Mouse (Mus musculus) stomach, postnatal 0 days (tissue): ENCODE measurements around the gene Hspa4l. TPM values are rescaled to one million over a fixed set of nuclear protein-coding genes. Genes with fewer than 3 reads are reported as not detected.

ENCODE experiments used
- ATAC-seq: fragments of 200-750 bp; cut with Nextera tagmentation; 2 replicates; pipeline ENCODE4 v1.8.0; 2017; ENCODE audit not compliant: low FRiP score, low TSS enrichment
- DNase-seq: peaks from one replicate; pipeline ENCODE4 v3.0.0-alpha.2; 2016; ENCODE audit warnings: low spot score
- H3K27ac ChIP-seq: fragments of 300-500 bp; sonication (generic); replicated peaks from 2 replicates; pipeline ENCODE4 v1.5.1; 2014; ENCODE audit warnings: mild to moderate bottlenecking, control low read depth
- H3K27me3 ChIP-seq: fragments of 300-500 bp; sonication (generic); 2 replicates; pipeline ENCODE4 v1.6.1; 2014; ENCODE audit warnings: low read length; ENCODE audit not compliant: control insufficient read depth, insufficient read depth
- H3K36me3 ChIP-seq: fragments of 300-500 bp; sonication (generic); 2 replicates; pipeline ENCODE4 v1.6.1; 2014; ENCODE audit warnings: low read length, mixed read lengths; ENCODE audit not compliant: control insufficient read depth, insufficient read depth
- H3K4me1 ChIP-seq: fragments of 300-500 bp; sonication (generic); replicated peaks from 2 replicates; pipeline ENCODE4 v1.6.1; 2014; ENCODE audit warnings: antibody characterized with exemption; ENCODE audit not compliant: control insufficient read depth, insufficient read depth
- H3K4me2 ChIP-seq: fragments of 300-500 bp; sonication (generic); replicated peaks from 2 replicates; pipeline ENCODE4 v1.6.1; 2014; ENCODE audit warnings: low read depth, mild to moderate bottlenecking, control low read depth, moderate library complexity
- H3K4me3 ChIP-seq: fragments of 300-500 bp; sonication (generic); 2 replicates; pipeline ENCODE4 v1.5.1; 2014; ENCODE audit warnings: low read depth, low read length, control low read depth
- H3K9ac ChIP-seq: fragments of 300-500 bp; sonication (generic); 2 replicates; pipeline ENCODE4 v1.6.1; 2014; ENCODE audit warnings: mild to moderate bottlenecking, low read length, control low read depth, mixed read lengths
- H3K9me3 ChIP-seq: fragments of 300-500 bp; sonication (generic); 2 replicates; pipeline ENCODE4 v1.6.1; 2016; ENCODE audit warnings: low read length; ENCODE audit not compliant: control insufficient read depth
- CTCF ChIP-seq: IDR thresholded peaks from 2 replicates; pipeline ENCODE4 v1.5.1; 2016; ENCODE audit warnings: antibody characterized with exemption, low read depth, mild to moderate bottlenecking, moderate library complexity
- EP300 ChIP-seq: optimal IDR thresholded peaks from 2 replicates; pipeline ENCODE3; 2016; ENCODE audit warnings: antibody characterized with exemption
- WGBS: fragments of 180-500 bp; shearing (Covaris S2); extraction: QIAGEN DNeasy Blood & Tissue Kit; methylation state at CpG from one replicate; pipeline ENCODE4 v1.1.7; 2014; 5-methylcytosine and 5-hydroxymethylcytosine counted together
- polyA plus RNA-seq: library from polyadenylated mRNA; unstranded; fragments of >200 nt; fragmentation: Nextera tagmentation; extraction: Ambion mirVana; gene quantifications from 2 replicates; pipeline ENCODE4 v1.2.1, GENCODE M21; 2015

Gene Hspa4l
- 7.2 and 8.9 TPM in 2 replicates for polyA plus RNA-seq

GRCm38 (mm10) chr3:40744024-40744835 lies at the start of gene Hspa4l:
Hspa4l (plus strand) TSS chr3:40744495.
- peak within 1 kb of the TSS; percentile 99 for H3K4me2 ChIP-seq
- peak within 1 kb of the TSS; percentile 67 for H3K4me3 ChIP-seq
- DNase-seq (no peak), ATAC-seq (no peak)
- H3K9ac ChIP-seq = peak within 1 kb of the TSS; percentile 69
- 27% methylated on average over 16 of the region's 16 CpGs for WGBS
- no peaks in the 10 kb centered on the region for H3K27me3 ChIP-seq
- H3K36me3 ChIP-seq = no peaks in the 10 kb centered on the region
- H3K4me1 ChIP-seq = 0 out of 2 replicates have a peak, but pooled peaks cover 3% of the 10 kb centered on the region
- H3K27ac ChIP-seq = peak within 1 kb of the TSS; percentile 73
- no peaks in the 10 kb centered on the region for H3K9me3 ChIP-seq
- TF ChIP-seq CTCF (no peak), EP300 (no peak)

GRCm38 (mm10) chr3:40695162-40695561 lies 49.1 kb upstream of the Hspa4l start:
- H3K4me3 ChIP-seq = no peak overlapping the region
- DNase-seq (no peak), ATAC-seq (no peak)
- H3K27ac ChIP-seq = no peak overlapping the region
- H3K4me1 ChIP-seq = no peaks in the 10 kb centered on the region
- no peak overlapping the region for H3K9ac ChIP-seq
- H3K4me2 ChIP-seq = no peak overlapping the region
- no peak for TF ChIP-seq CTCF
- TF ChIP-seq EP300 = no peak
- no peaks in the 10 kb centered on the region for H3K9me3 ChIP-seq
- 86% methylated on average over 2 of the region's 2 CpGs for WGBS
- H3K27me3 ChIP-seq = no peaks in the 10 kb centered on the region
- no peaks in the 10 kb centered on the region for H3K36me3 ChIP-seq

GRCm38 (mm10) chr3:40698834-40699233 lies 45.5 kb upstream of the Hspa4l start:
- WGBS = 63% methylated on average over 3 of the region's 3 CpGs
- Histone ChIP-seq H3K27me3 (no peaks in the 10 kb centered on the region), H3K9ac (no peak overlapping the region), H3K4me3 (no peak overlapping the region), H3K4me1 (no peaks in the 10 kb centered on the region), H3K4me2 (no peak overlapping the region), H3K9me3 (no peaks in the 10 kb centered on the region), H3K36me3 (no peaks in the 10 kb centered on the region), H3K27ac (no peak overlapping the region)
- no peak for DNase-seq
- ATAC-seq = no peak
- TF ChIP-seq CTCF (no peak), EP300 (no peak)

- TF ChIP-seq EP300 (no peak), CTCF (no peak)
- H3K4me1 ChIP-seq = no peaks in the 10 kb centered on the region
- H3K27ac ChIP-seq = no peak overlapping the region
- no peak for ATAC-seq
- H3K36me3 ChIP-seq = no peaks in the 10 kb centered on the region
- H3K4me3 ChIP-seq = no peak overlapping the region
- no peak overlapping the region for H3K4me2 ChIP-seq
- H3K27me3 ChIP-seq = no peaks in the 10 kb centered on the region
- H3K9me3 ChIP-seq = no peaks in the 10 kb centered on the region
- no peak for DNase-seq
- no peak overlapping the region for H3K9ac ChIP-seq
- 65% methylated on average over 5 of the region's 5 CpGs for WGBS
These were observed 39.4 kb upstream of the Hspa4l start for GRCm38 (mm10) chr3:40704816-40705430.

GRCm38 (mm10) chr3:40708655-40709054 lies 35.6 kb upstream of the Hspa4l start, which contains the start of gene Slc25a31:
Slc25a31 (plus strand) TSS chr3:40708855.
- Histone ChIP-seq H3K27ac (no peak within 1 kb of the TSS), H3K4me2 (no peak within 1 kb of the TSS), H3K9ac (no peak within 1 kb of the TSS), H3K9me3 (no peaks in the 10 kb centered on the region), H3K4me3 (no peak within 1 kb of the TSS), H3K4me1 (no peaks in the 10 kb centered on the region), H3K27me3 (no peaks in the 10 kb centered on the region), H3K36me3 (no peaks in the 10 kb centered on the region)
- DNase-seq (no peak), ATAC-seq (no peak)
- no peak for TF ChIP-seq CTCF
- 89% methylated on average over 30 of the region's 30 CpGs for WGBS

GRCm38 (mm10) chr3:40716056-40716455 lies 28.2 kb upstream of the Hspa4l start:
- no peaks in the 10 kb centered on the region for H3K4me1 ChIP-seq
- TF ChIP-seq EP300 (no peak), CTCF (no peak)
- ATAC-seq (no peak), DNase-seq (no peak)
- no peak overlapping the region for H3K4me3 ChIP-seq
- H3K9me3 ChIP-seq = no peaks in the 10 kb centered on the region
- no peaks in the 10 kb centered on the region for H3K27me3 ChIP-seq
- WGBS = 21% methylated on average over 1 of the region's 1 CpGs
- H3K27ac ChIP-seq = no peak overlapping the region
- H3K4me2 ChIP-seq = no peak overlapping the region
- no peaks in the 10 kb centered on the region for H3K36me3 ChIP-seq
- no peak overlapping the region for H3K9ac ChIP-seq
